Mouse (Mus musculus) intestine, postnatal 0 days (tissue): ENCODE data around the gene Ppfibp2. TPM values are rescaled to one million over a fixed set of nuclear protein-coding genes. Genes with fewer than 3 reads are reported as not detected.

Experiments
- ATAC-seq: fragments of 200-750 bp; cut with Nextera tagmentation; 2 replicates; pipeline ENCODE4 v1.8.0; 2017; ENCODE audit warnings: mild to moderate bottlenecking, moderate TSS enrichment, moderate library complexity
- H3K27ac ChIP-seq: fragments of 300-500 bp; sonication (generic); 2 replicates; pipeline ENCODE4 v1.5.1; 2014; ENCODE audit warnings: mild to moderate bottlenecking, low read depth, low read length, moderate library complexity
- H3K27me3 ChIP-seq: fragments of 300-500 bp; sonication (generic); replicated peaks from 2 replicates; pipeline ENCODE4 v1.6.1; 2014; ENCODE audit warnings: low read length, mixed read lengths; ENCODE audit not compliant: control insufficient read depth, insufficient read depth
- H3K36me3 ChIP-seq: fragments of 300-500 bp; sonication (generic); 2 replicates; pipeline ENCODE4 v1.6.1; 2014; ENCODE audit warnings: mild to moderate bottlenecking, moderate library complexity; ENCODE audit not compliant: control insufficient read depth, insufficient read depth
- H3K4me1 ChIP-seq: fragments of 300-500 bp; sonication (generic); replicated peaks from 2 replicates; pipeline ENCODE4 v1.6.1; 2014; ENCODE audit warnings: antibody characterized with exemption, low read length, mixed read lengths; ENCODE audit not compliant: control insufficient read depth, insufficient read depth
- H3K4me2 ChIP-seq: fragments of 300-500 bp; sonication (generic); replicated peaks from 2 replicates; pipeline ENCODE4 v1.6.1; 2014; ENCODE audit warnings: low read depth, mild to moderate bottlenecking, moderate library complexity
- H3K4me3 ChIP-seq: fragments of 300-500 bp; sonication (generic); 2 replicates; pipeline ENCODE4 v1.5.1; 2014; ENCODE audit warnings: low read depth, low read length
- H3K9ac ChIP-seq: fragments of 300-500 bp; sonication (generic); 2 replicates; pipeline ENCODE4 v1.6.1; 2014; ENCODE audit warnings: mild to moderate bottlenecking, low read depth, low read length
- H3K9me3 ChIP-seq: fragments of 300-500 bp; sonication (generic); 2 replicates; pipeline ENCODE4 v1.6.1; 2016; ENCODE audit warnings: mixed run types; ENCODE audit not compliant: control insufficient read depth
- CTCF ChIP-seq: sonication (generic); IDR thresholded peaks from 2 replicates; pipeline ENCODE4 v1.5.1; 2016; ENCODE audit warnings: low read depth, mild to moderate bottlenecking, control low read depth, antibody characterized with exemption, moderate library complexity
- WGBS: fragments of 180-500 bp; shearing (Covaris S2); extraction: QIAGEN DNeasy Blood & Tissue Kit; methylation state at CpG from one replicate; pipeline ENCODE4 v1.1.7; 2014; 5-methylcytosine and 5-hydroxymethylcytosine counted together
- polyA plus RNA-seq: library from polyadenylated mRNA; unstranded; fragments of >200 nt; fragmentation: Nextera tagmentation; extraction: Ambion mirVana; gene quantifications from 2 replicates; pipeline ENCODE4 v1.2.1, GENCODE M21; 2015

Gene Ppfibp2
- polyA plus RNA-seq, 1 experiment from 2014 or later = 9.8 TPM

- Histone ChIP-seq H3K9me3 (no peaks in the 10 kb centered on the region), H3K4me1 (no peaks in the 10 kb centered on the region), H3K27me3 (no peaks in the 10 kb centered on the region), H3K9ac (no peak overlapping the region), H3K27ac (no peak overlapping the region), H3K36me3 (no peaks in the 10 kb centered on the region), H3K4me3 (no peak overlapping the region), H3K4me2 (no peak overlapping the region)
- WGBS = 87% methylated on average over 7 of the region's 7 CpGs
- TF ChIP-seq CTCF = no peak
- no peak for ATAC-seq
Measured at GRCm38 (mm10) chr7:107637398-107637797, 42.4 kb downstream of the Ppfibp2 start.

- ATAC-seq = no peak
- 85% methylated on average over 5 of the region's 5 CpGs for WGBS
- H3K36me3 ChIP-seq = no peaks in the 10 kb centered on the region
Measured at GRCm38 (mm10) chr7:107638026-107638425, 43.0 kb downstream of the Ppfibp2 start.

GRCm38 (mm10) chr7:107642586-107643275, 47.7 kb downstream of the Ppfibp2 start:
- 76% methylated on average over 7 of the region's 7 CpGs for whole genome bisulfite sequencing
- Histone ChIP-seq H3K9me3 (peaks cover 4% of the 10 kb centered on the region; the same call in 1 of the 2 replicates), H3K4me2 (no peak overlapping the region), H3K9ac (no peak overlapping the region), H3K4me3 (no peak overlapping the region), H3K27ac (no peak overlapping the region), H3K4me1 (no peaks in the 10 kb centered on the region), H3K36me3 (no peaks in the 10 kb centered on the region), H3K27me3 (no peaks in the 10 kb centered on the region)
- ATAC-seq = no peak
- no peak for TF ChIP-seq CTCF

More at GRCm38 (mm10) chr7:107638026-107638425, 43.0 kb downstream of the Ppfibp2 start:
- H3K4me2 ChIP-seq = no peak overlapping the region
- no peak overlapping the region for H3K9ac ChIP-seq
- no peak overlapping the region for H3K4me3 ChIP-seq
- H3K27ac ChIP-seq = no peak overlapping the region
- H3K4me1 ChIP-seq = no peaks in the 10 kb centered on the region
- H3K9me3 ChIP-seq = no peaks in the 10 kb centered on the region
- H3K27me3 ChIP-seq = no peaks in the 10 kb centered on the region
- TF ChIP-seq CTCF = no peak

GRCm38 (mm10) chr7:107644987-107645386, 50.0 kb downstream of the Ppfibp2 start:
- H3K27me3 ChIP-seq = no peaks in the 10 kb centered on the region
- H3K27ac ChIP-seq = no peak overlapping the region
- TF ChIP-seq CTCF = peak; percentile 46
- no peaks in the 10 kb centered on the region for H3K4me1 ChIP-seq
- H3K36me3 ChIP-seq = no peaks in the 10 kb centered on the region
- no peak overlapping the region for H3K4me2 ChIP-seq
- no peak overlapping the region for H3K9ac ChIP-seq
- ATAC-seq = no peak
- peaks cover 4% of the 10 kb centered on the region; the same call in 1 of the 2 replicates for H3K9me3 ChIP-seq
- 98% methylated on average over 2 of the region's 2 CpGs for WGBS
- H3K4me3 ChIP-seq = no peak overlapping the region

- Histone ChIP-seq H3K27me3 (no peaks in the 10 kb centered on the region), H3K27ac (no peak overlapping the region), H3K4me1 (no peaks in the 10 kb centered on the region), H3K4me2 (no peak overlapping the region), H3K36me3 (no peaks in the 10 kb centered on the region), H3K4me3 (no peak overlapping the region), H3K9ac (no peak overlapping the region), H3K9me3 (peaks cover 4% of the 10 kb centered on the region; the same call in 1 of the 2 replicates)
- WGBS = 82% methylated on average over 12 of the region's 12 CpGs
- ATAC-seq = no peak
- no peak for TF ChIP-seq CTCF
Measured at GRCm38 (mm10) chr7:107648937-107649688, 54.1 kb downstream of the Ppfibp2 start.

- peak; percentile 52 for TF ChIP-seq CTCF
- 81% methylated on average over 7 of the region's 7 CpGs for WGBS
Measured at GRCm38 (mm10) chr7:107649990-107650389, 55.0 kb downstream of the Ppfibp2 start.

More at GRCm38 (mm10) chr7:107649990-107650389, 55.0 kb downstream of the Ppfibp2 start:
- Histone ChIP-seq H3K4me2 (no peak overlapping the region), H3K27me3 (no peaks in the 10 kb centered on the region), H3K36me3 (no peaks in the 10 kb centered on the region), H3K4me3 (no peak overlapping the region), H3K27ac (no peak overlapping the region), H3K9ac (no peak overlapping the region), H3K4me1 (no peaks in the 10 kb centered on the region), H3K9me3 (peaks cover 2% of the 10 kb centered on the region; the same call in 1 of the 2 replicates)
- ATAC-seq = no peak
